Mouse (Mus musculus) right cerebral cortex, adult 2 months (tissue): ENCODE measurements around the gene Txndc8.

Experiments
- DNase-seq, 2 experiments: peaks; one replicate each; pipeline ENCODE4 v3.0.0; 2021 to 2022; ENCODE audit warnings: low spot score in 2 of 2

Gene Txndc8

DNA sequence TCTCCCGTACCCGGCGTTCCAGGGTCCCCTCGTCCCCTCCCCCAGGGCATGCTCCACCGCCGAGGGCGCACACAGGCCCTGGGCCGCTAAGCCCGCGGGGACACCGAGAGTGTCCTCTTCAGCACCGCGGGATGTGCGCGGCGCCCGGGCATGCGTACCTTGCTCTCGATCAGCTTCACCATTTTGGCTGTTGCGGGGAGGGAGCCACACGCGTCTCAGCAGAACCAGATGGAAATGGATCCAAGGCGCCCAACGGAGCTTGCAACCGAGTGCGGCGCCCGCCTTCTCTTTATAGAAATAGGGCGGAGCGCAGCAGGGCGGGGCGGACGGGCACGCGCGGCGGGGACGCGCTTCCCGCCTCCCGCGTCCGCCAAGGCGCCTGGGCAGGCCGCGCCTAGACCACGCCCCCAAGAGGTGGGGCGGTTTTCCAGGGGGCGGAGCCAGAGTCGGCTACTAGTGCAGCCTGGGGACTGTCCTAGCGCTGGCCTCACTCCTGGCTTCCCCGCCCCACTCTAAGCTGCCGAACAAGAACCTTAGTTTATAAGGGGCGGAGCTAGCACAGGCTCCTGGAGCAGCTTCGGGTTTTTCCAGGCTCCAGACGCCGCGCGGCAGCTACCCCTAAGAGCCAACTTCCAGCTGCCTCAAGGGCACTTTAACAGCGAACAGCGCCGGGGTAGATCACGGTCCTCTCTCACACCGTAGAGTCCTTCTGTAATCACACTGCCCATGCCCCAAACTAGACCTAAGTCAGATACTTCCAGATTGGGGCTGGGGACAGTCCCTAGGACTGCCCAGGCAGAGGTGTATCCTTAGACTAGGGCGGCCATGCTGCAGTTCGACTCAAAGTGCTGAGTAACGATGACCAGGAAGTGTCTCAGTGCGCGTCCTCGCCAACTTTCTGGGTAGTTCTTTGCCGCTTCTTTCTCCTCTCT is 52.6 kb downstream of the Txndc8 start, which contains the start of gene Txn1:
Gene Txn1, minus strand, starts transcription at position 383 of the 932 bp plus-strand sequence.
- DNase-seq = peak; percentile 90 to 93

DNA sequence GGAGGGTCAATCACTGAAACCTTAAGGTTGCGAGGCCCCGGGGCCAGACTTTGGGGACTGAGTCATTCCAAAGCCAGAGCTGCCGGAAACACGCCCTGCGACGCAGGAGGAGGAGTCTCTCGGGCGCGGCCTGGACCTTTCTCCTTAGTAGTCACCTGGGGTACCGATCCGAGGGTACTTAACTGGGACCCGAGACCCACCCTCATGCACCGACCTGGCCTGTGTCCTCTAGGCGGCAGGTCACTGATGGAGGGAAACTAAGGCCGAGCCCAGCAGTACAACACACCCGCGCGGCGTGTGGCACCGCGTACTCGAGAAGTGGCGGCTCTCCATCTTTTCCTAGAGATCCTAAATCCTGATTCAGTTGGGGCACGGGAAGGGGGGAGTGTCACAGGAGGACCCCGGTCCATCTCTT is 53.4 kb downstream of the Txndc8 start:
- peak; percentile 60 to 68 for DNase-seq

DNA sequence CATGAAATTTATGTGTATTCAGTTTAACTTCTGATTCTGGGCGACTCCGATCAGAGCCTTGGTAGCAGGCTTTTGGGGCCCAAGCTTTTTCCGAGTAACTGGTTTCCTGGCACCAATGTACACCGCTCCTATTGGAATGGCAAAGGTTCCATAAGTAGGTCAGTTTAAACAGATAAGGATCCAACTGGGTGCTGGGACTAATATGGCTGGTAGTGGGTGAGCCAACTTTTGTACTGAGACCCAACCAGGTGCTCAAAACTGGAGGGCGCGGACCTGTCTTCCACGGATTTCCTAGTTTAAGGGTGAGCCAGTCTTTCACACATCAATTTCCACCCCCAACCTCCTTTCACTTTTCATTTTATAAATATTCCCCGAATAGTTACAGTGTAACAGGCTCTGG is 53.9 kb downstream of the Txndc8 start:
- DNase-seq = no peak

DNA sequence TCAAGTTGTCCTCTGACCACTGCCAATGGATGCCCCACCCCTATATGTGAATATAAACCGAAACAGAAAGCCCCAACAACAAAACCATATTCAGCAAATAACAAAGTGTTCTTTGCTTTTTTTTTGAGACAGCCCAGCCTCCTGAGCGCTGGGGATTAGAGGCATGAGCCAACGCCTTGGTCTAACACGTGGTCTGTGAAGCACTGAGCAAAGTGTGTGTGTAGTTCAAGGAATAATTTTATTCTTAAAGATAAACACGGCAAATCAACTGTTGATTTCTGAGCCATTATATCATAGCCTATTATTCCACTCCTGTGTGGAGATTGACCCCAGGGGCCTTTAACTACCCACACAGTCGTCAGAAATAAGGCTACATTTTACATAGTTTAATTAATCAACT is 54.3 kb downstream of the Txndc8 start:
- no peak for DNase-seq

DNA sequence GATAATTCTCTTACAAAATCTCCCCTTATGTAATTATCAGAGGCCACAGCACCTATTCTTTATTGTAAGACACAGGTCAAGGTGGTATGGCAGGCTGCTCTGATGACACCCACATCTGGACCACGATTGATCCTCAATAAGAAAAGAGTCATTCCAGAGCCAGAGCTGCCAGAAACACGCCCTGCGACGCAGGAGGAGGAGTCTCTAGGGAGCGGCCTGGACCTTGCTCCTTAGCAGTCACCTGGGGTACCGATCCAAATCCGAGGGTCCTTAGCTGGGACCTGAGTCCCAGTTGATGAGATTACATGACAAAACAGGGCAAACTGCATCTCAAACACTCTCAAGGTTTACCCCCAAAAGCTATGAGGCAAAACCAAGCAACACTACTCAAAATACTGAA is 55.1 kb downstream of the Txndc8 start:
- no peak for DNase-seq

DNA sequence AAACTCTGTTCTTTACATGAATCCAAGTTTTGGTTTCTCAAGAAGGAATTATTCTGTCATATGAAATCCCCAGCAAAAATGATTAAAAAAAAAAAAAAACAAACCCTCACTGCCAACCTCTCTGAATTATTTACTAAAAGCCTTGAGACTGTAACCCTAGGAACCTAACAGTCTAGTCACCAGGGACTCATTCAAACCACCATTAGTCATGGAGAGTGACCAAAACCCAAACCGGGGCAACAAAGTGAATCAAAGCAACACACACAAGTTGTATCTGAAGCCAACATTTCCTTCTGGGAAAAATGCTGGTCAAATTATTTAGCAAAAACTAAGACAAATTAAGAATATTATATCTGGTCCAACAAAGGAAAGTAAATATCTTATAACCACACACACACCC is 56.0 kb downstream of the Txndc8 start:
- no peak for DNase-seq

DNA sequence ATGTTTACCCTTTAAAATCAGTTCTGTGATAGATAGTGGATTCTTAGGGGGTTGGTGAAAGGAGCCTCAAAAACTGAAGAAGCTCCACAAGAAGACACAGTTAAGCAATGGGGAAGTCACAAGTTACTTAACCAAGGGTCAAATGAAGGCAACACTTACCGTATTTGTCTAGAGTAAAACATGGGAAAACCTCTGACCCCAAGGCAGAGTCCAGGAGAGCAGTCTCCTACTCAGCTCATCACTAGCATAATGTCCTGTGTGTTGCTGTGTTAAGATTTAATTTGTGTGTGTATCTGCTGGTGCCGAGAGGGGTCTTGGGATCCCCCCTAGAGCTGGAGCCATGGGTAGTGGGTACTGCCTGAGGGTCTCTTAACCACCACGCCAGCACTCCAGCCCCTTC is 56.5 kb downstream of the Txndc8 start:
- DNase-seq = no peak

DNA sequence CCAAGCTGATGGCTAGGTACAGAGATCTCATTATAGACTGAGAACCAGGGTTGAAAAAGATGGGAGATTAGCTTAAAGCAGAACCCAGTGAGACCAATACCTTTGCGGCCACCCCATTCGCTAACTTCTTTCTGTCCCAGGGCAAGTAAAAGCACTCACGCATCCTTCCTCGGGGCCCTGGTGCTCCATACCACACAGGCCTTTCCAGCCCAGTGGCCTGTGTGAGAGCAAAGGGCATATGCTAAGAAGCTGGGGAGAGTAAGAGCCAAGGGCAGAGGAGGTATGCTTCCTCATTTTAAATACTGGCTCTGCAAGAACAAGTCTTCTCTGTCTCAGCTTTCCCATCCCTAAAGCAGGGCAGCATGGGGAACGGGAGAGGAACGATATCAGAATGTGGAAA is 59.1 kb downstream of the Txndc8 start:
- no peak for DNase-seq

DNA sequence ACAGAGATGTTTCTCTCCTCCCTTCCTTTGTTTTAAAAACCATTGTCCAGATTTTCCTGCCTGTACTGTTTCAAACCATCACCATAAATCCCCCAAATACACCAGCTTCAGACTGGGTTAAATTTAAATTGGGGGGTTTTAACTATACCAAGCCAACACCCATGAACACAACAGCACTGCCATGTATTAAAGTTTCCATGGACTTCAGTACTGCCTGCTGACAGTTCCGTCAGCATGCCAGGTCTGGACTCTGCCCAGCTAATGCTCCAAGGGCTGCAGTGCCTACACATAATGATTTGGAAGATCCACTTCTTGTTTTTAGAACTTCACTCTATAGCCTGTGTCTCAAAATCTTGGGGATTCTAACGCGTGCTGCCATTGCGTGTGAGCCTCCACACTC is 61.4 kb downstream of the Txndc8 start:
- no peak for DNase-seq

DNA sequence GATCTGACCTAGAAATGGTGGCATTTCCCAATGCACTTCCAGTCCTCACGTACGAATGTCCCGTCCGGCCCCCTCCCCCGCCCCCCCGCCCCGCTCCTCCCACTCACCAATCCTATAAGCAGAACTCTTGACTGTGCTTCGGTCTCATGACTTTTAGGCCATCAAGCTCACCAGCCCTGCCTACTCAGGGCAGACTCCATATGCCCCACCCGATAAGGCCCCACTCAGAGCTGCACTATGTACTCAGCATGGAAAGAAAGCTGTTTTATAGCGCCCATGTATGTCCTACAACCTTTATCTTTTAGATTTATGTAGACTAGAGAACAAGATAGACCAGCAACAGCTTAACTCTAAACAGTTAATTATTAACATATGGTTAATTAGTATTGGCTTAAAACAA is 61.9 kb downstream of the Txndc8 start:
- DNase-seq = no peak

DNA sequence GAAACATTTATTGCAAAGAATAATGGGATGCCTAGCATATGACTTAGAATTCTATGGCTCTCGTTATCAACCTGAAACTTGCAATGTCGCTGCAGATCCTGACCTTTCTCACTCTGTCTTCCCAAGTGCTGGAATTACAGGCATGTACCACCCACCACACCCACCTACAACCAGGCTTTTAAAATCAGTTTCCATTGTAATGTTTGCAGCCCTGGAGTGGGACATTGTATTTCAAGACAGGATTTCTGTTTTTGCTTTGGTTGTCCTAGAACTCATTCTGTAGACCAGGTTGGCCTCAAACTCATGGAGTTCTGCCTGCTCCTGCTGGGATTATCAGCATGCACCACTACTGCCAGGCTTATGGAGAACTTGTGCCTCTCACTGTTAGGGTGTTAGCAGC is 66.0 kb downstream of the Txndc8 start:
- DNase-seq = no peak

DNA sequence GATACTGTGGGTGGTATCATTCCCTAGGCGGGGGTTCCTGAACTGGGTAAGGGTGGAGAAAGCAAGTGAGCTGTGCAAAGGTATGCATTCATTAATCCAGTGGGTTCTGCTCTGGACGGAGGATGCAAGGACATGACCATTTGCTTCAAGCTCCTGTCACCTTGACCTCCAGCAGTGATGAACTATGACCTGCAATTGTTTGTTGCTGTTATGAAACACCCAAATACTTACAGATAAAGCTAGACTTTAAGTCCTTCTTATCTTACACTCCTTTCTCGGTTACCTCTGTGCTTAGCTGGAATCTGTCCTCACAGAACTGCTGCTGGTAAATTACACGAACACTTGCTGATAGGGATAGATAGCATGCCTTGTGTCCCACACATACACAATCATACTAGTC is 68.3 kb downstream of the Txndc8 start:
- no peak for DNase-seq

DNA sequence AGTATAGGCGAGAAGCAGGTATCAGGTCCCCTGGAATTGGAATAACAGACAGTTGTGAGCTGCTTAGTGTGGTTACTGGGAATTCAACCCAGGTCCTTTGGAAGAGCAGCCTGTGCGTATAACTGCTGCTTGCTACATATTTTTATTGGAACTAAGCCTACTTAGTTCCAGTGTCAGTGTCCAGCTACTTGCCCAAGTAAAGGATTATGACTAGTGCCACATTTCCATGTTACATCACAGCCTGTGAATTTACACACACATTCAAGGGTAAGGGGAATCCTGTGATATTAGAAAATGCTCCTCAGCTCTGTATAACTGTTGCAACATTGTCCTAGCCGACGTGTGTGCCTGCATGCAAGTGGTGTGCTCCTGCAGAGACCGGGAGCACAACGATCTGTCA is 71.6 kb downstream of the Txndc8 start:
- no peak for DNase-seq

DNA sequence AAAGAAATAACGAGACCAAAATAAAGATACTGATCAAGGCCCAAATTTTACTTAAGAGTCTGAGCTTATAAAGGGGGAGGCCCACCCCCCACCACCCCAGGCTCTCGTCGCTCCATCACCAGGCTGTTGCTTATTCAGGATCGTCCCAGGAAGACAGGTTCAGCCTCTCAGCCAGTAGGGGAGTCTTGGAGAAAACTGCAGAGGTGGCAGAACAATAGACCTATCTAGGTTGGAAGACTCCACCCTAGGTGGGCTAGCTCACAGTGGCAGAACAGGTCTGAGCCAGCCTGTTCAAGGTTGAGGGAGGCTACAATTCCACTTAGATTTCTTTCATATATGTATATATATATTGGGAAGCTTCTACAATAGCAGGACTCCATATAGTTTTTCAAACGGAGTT is 74.7 kb downstream of the Txndc8 start:
- no peak for DNase-seq
